Mouse (Mus musculus) mature B cell (primary cell): Measurements from ENCODE around the gene Gmppb.
"Not testable (repeated sequence)": the region's sequence is repeated elsewhere in the genome, so short reads cannot be mapped to it uniquely, and the experiment has no call there.

ENCODE experiments used
- in situ Hi-C: fragments of 300-500 bp; cut with MboI; formaldehyde crosslinking; loops from 2 replicates; pipeline ENCODE4 v1.14.3; 2019

Gene Gmppb

DNA sequence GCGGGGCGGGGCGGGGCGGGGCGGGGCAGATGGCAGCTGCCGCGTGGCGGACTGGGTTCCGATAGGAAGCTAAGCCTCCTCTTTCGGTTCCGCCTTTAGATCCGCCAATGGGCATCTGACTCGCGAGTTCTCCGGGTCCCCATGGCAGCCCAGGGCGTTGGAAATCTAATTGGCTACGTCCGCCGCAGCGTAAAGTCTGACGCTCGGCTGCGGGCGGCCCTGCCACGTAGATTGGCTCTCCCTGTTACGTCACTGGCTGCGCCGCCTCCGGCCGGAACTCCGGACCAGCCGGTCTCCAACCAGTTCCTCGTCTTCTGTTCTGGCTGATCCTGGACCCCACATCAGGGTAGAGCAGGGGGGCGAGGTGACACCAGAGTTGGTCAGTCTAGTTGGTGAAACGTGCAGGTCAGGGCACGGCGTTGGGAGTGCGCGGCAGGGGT, at the start of gene Gmppb:
Gene Gmppb (plus strand): TSS at position 227 of the 440 bp plus-strand sequence.
- in situ Hi-C loops = no loop called here

DNA sequence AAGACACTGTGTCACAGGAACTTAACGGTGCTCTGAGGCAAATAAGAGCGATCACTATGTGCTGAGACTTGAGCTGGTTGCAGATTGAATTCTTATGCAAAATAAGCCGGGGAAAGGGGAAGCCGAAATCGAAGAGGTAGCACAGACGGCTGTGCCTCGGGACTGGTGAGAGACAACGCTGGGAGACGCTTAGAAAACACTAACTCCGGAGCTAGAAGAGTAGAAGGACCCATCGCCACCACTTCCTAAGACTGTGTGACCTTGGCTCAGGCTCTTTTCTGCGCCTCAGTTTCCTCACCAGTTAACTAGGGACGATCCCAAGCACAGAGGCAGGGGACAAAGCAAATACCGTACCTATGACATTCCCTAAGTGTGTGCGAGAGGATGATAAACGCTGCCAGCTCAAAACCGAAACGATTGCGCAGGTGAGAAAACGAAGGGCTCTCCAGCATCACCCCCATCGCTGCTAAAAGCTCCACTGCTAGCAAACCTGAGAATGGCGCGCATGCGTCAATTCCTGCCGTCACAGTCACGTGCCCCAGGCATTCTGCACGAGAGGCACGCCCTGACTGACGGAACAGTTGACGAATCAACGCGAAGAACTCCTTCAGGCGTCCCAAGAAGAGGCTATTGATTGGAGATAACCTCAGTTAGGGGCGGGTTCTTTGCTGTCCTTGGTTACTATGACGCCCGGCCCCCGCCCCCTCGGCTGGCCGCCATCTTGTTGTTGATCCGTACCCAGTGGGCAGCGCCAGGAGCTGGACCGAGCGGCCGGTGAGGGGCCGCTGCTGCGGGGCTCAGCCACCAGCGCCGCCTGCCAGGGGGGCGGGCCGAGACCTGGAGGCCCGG, 46.9 kb upstream of the Gmppb start, which contains the start of gene Ip6k1:
Gene Ip6k1 (plus strand): TSS at position 580 of the 849 bp plus-strand sequence.
- in situ Hi-C loops = no loop called here

DNA sequence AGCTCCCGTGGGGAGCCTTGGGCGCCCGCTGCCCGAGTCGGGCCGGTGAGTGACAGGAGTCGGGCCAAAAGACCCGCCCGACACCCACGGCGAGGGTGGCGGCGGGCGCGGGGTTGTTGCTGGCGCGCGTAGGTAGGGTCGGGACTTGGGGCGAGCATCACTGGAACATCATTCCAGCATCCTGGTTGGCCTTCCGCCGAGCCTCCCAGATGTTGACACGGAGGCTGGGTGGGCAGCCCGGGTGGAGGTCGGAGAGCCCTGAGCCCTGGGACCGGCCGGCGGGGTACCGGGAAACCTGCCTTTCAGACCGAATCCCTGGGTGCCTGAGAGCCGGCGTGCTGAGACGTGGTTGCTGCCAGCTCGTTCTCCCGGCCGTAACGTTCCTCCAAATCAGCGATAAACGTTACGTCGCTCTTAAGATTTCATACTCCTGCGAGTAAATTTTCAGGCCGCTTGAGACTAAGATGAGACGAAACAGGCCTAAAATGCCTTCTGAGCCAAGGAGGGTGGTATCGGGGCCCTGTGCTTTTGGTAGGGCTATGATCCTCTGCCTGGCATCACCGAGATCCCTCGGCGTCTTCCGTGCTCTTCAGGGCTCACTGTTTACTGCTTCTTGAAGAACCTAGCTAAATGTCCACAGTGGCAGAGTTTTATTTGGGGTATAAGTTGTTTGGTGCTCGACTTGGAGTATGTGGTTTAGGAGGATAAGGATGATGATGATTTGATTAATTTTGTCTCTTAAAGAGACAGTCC, 46.1 kb upstream of the Gmppb start:
- in situ Hi-C loops = no loop called here

DNA sequence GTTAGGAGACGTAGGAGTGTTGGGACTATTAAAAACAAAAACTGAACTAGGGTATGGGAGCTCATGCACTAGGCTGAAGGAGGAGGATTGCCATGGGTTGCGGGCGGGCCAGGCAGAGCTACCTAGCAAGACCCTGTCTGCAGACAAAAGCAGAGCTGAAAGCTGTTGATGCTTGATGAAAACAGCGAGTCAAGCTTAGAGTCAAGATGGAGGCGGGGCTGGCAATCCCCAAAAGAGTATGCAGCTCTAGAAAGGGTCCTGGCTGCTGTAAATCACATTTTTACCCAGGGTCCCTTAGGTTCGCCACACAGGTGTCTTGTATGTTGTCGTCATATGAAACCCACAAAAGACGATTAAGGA, 45.5 kb upstream of the Gmppb start:
- in situ Hi-C loops = no loop called here

DNA sequence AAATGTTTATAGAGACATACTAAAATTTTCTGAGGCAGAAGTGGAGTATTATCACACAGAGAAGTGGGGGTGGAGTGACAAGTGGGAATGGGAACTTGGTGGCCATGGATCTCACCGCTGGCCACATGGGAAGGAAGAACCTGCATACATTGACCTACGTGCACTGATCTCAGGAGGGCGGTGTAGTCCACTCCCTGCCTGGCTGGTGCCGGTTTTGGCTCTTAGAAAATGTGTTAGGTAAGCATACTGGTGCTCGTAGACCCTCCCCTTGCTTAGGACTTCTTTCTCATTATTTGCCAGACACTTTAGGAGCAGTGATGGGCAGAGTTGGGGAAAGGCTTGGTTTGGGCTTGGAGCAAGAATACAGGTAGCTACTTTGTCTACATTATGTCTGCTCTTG, 41.0 kb upstream of the Gmppb start:
- in situ Hi-C loops = no loop called here

DNA sequence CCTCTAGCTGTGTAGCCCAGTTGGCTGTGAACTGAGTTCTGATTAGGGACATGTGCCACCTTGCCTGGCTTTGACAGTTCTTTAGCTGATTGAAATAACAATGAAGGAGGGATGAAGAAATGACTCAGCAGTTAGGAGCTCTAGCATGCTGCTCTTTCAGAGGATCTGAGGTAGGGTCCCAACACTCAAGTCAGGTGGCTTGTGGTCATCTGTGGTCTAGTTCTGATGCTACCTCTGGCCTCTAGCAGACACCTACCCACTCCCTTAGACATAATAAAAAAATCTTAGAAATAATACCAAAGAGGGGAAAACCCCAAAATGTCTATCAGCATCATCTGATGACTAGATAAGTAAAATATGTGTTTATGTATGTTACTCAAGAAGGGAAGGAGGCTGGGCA, 38.7 kb upstream of the Gmppb start:
- in situ Hi-C loops = no loop called here

DNA sequence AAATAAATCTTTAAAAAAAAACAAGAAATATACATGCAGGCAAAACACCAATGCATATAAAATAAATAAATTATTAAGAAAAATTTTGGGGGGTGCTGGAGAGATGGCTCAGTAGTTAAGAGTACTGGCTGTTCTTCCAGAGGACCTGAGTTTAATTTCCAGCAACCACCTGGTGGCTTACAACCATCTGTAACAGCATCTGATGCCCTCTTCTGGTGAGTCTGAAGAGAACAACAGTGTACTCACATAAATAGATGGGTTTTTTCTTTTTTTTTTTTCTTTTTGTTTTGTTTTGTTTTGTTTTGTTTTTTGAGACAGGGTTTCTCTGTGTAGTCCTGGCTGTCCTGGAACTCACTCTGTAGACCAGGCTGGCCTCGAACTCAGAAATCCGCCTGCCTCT, 35.5 kb upstream of the Gmppb start:
- in situ Hi-C loops = not testable (repeated sequence)

DNA sequence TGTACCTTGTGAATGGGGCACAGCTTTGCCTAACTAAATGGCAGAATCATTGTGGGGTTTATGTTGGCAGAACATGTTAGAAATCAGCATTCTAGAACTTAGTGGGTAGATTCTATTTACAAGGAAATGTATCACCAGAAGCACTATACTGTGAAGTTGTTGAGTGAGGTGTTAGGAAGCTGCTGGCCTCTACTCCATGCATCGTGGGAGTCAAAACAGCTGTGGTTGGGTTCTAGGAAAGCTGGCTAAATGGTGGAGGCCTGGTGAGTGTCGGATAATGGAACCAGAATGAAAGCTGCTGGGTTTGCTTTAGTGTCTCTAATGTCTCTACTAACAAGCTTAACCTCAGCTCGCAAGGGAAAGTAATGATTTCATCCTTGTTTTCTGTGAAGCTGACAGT, 31.9 kb upstream of the Gmppb start:
- in situ Hi-C loops = no loop called here

DNA sequence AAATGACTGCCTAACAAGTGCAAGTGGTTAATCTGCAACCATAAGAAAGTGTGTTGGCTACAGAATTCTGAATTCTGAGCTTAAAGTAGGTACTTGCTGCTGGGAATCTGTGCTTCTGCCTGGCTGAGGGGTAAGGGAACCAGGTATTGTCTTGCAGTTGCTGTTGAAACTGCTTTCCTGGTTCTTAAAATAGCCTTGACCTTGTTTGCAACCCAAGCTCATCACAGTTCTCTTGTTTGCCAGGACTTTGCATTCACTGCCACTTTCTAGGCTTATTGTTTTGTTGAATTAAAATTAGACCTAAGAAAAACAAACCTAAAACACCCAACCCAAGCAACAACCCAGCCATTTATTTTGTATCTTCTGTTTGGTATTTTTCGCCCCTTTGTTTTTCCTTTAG, 28.3 kb upstream of the Gmppb start:
- in situ Hi-C loops = no loop called here

DNA sequence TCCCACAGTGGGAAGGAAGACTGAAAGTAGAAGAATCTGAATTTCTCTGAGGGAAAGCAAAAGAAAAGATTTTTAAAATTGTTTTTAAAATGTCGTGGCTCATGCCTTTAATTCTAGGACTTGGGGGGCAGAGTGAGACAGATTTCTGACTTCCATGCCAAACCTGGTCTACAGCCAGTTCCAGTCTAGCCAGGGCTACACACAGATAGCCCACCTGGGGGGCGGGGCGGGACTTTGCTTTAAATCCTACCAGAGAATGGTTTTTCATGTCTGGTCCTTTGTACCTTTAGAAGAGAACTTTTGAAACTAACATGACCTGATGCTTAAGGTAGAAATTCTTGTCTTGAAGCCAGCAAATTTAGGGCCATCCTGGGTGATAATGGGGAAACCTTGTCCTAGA, 25.8 kb upstream of the Gmppb start:
- in situ Hi-C loops = no loop called here

DNA sequence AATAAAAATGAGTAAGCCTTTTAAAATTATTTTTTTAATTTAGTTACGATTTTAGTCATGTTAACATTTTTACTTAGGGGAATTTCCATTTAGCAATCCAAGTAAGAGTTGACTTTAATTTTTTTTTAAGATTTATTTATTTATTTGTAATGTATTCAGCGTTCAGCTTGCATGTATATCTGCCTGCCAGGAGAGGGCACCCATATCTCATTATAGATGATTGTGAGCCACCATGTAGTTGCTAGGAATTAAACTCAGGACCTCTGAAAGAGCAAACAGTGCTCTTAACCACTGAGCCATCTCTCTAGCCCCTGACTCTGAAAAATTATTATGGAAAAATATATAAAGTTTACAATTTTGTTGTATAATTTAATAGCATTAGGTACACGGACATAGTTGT, 22.5 kb upstream of the Gmppb start:
- in situ Hi-C loops = no loop called here

DNA sequence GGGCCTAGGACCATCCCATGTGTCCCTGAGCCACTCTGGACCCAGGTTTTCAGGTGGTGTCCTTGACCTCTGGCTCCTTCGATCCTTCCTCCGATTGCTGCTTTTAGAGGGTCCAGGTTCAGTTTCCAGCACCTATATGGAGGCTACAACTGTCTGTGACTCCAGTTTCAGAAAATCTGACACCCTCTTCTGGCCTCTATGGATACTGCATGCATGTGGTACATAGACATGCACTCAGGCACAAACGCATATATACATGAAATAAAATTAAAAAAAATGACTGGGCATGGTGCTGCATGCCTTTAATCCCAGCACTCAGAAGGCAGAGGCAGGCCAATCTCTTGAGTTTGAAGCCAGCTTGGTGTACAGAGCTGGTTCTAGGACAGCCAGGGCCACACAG, 21.2 kb upstream of the Gmppb start:
- in situ Hi-C loops = no loop called here

DNA sequence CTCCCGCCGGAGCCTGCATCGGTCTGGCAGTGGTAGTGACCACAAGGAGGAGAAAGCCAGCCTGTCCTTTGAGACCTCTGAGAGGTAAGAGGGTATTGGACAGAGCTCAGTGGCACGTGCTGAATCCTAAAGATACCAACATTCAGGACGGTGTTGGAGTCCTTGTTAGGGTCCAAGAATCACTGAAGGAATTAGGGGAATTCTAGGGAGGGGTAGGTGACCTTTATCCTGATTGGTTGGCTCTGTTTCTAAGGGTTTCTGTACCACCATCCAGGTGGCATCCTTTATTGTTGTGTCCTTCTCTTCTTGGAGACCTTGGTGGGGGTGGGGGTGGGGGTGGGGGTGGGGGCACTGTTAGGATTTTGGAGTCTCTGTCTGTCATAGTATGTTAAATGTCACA, 16.9 kb upstream of the Gmppb start:
- in situ Hi-C loops = no loop called here

DNA sequence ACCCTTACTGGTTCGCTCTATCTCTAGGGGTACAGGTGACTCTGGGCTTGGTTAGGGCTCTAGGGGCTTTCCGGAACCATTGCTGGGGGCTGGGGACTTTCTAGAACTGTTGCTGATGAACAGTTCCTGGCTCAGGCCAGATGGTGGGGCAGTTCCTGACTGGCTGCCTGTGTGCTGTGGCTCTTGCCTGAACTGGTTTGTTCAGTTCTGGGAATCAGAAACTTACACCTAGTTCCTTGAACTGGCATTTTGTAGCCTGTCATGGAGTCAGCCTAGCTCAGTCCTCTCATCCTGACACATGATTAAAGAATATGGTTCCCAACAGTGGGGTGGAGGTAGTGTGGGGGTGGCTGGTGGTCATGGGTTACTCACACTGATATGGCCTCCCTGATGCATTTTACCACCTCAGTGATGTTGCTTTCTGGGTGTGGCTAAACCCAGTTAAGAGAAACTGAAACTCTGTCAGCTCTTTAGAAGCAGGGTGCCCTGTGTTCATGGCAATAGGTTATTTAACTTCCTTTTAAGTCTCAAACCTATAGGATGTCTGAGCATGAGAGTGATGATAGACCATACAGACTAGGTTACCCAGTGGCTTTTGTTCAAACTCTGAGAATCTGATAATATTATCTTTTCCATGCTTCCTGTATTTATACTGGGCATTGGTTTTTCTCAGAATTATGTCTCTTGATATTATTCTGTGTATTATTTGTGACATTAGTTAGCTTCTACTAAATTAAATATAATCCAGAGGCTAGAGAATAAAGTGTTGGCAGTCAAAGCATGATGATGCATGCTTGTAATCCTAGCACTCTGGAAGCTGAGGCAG, 13.5 kb upstream of the Gmppb start:
- in situ Hi-C loops = no loop called here

DNA sequence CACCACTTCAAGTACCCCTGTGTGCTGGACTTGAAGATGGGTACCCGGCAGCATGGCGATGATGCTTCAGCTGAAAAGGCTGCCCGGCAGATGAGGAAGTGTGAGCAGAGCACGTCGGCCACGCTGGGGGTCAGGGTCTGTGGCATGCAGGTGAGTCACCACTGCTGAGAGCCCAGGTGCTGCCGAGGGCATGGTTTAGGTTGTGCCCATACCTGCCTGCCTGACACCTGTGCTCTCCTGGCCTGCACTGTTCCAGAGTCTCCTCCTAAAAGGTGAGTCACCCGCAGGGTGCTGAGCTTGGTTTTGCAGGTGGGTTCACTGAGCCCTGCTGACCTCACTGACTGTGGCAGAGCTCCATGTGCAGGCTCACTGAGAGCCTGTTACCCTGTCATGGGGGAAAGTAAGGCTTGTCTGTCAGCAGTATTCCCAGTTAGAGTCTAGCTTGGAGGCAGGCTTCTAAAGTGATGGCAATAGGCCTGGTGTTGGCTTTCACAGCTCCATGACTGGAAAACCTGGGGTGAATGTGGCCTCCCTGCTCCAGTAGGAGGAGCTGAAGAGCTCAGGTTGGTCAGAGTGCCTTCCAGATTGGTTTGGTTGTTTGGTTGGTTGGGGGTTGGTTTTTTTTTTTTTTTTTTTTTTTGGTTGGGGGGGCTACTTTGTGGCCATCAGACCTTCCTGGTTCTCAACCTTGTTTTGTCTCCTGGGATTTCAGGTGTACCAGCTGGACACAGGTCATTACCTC, 4.1 kb upstream of the Gmppb start:
- in situ Hi-C loops = no loop called here

DNA sequence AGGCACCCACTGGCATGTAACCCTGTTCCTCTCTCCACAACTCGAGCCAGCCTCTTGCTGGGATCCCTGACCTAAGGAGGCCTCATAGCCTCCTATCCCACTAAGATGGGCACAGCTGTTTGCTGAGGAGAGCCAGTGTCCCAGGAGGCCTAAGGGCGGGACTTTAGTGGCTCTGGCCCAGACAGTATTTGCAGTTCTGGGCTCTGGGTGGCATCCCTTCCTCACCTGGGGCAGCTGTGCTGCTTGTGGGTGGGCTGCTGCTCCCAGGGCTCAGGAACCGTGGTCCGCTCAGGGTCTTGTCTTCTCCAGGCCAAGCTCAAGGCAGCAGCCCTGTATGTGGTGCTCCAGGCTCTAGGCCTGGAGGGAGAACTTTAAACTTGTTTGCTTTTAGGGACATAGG, 2.5 kb upstream of the Gmppb start:
- in situ Hi-C loops = no loop called here

DNA sequence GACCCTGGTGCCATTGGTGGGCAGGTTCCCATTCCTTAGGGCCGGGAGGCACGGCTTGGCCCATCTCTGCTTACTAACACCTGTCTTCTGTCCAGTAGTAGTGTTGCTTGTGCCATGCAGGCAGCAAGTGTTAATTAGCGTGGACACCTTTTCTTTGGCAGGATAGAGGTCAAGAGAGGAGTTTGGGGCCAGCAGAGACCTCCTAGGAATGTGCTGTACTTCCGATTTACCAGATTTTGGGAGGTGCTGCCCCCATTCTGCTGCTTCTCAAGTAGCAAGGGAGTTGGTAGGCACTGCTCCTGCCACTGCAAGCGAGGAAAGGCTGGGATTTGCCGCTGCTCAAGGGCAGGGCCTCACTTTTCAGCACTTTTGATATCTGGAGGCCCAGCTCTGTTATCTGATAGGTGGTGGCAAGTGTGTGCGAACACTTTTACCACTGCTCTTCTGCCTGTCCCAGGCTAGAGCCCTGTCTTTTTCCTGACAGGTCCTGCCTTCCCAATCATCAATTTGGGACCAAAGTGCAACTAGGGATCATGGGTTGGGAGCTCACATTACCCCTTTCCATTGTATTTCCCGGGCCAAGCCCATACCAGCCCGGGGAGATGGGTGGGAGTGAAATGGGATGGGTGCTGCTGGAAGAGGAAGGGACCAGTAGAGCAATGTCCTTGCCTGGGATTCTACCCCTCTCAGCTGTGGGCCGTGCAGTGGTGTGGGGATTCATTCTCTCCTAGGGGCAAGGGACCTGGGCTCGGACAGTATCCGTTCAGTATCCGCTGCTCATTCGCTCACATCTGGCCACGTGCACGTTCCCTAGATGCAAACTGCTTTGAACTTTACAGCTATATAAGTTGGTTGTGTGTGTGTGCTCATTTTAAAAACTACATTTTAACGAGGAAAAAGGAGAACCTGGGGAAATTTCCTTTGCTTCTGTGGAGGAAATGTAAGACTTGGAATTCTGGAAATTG, 1.2 kb upstream of the Gmppb start:
- in situ Hi-C loops = no loop called here

DNA sequence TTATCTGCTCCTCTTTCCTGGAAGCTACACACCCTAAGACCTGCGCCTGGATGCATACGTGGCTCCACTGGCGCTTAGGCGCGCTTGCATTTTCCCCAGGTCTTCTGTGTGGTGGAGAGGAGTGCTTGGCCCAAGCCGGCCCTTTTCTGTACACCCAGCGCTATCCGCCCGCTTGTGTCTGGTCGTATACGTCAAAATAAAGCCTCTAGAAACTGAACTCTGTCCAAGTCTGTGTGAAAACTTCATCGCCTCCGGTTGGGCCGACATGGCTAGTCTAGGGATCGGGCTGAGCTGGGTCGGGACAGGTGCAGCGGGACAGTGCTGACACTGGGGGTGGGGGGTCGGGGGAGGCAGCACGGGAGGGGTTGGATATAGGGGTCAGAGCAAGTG, 481 bp upstream of the Gmppb start:
- in situ Hi-C loops = no loop called here

DNA sequence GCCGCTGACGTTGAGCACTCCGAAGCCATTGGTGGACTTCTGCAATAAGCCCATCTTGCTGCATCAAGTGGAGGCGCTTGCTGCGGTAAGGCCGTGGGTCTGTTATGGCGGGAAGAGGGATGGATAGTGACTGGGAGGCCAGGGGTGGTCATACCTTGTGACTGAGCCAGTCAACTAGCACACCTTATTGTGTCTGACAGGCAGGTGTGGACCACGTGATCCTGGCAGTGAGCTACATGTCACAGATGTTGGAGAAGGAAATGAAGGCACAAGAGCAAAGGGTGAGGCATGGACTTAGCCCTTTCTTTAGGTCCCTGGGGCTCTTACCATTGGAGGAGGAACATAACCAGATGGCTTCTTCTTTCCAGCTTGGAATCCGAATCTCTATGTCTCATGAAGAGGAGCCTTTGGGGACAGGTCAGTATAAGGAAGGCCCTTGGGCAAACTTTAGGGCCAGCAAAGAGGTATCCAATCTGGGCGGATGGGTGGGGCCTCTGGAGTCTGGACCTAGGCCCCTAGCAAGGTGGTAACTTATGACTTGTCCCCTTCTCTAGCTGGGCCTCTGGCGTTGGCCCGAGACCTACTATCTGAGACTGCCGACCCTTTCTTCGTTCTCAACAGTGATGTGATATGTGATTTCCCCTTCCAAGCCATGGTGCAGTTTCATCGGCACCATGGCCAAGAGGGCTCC, 664 bp downstream of the Gmppb start:
- in situ Hi-C loops = no loop called here
